Mouse (Mus musculus) liver, embryonic 11.5 days (tissue): ENCODE measurements at regions not wholly inside any gene's neighbourhood (a gene's known extent, or its start where the extent isn't known, plus 50 kb on each side); places are given as distances from the start of the nearest gene placed in this dataset.
"Not testable (repeated sequence)": the region's sequence is repeated elsewhere in the genome, so short reads cannot be mapped to it uniquely, and the experiment has no call there.

Experiments
- ATAC-seq: fragments of 200-750 bp; cut with Nextera tagmentation; replicated peaks from 2 replicates; pipeline ENCODE4 v1.8.0; 2017; ENCODE audit warnings: moderate number of reproducible peaks, mild to moderate bottlenecking, moderate TSS enrichment, moderate library complexity; ENCODE audit not compliant: low FRiP score
- DNase-seq: peaks from one replicate; pipeline ENCODE4 v3.0.0-alpha.2; 2017; ENCODE audit warnings: low spot score
- H3K27ac ChIP-seq: fragments of 300-500 bp; sonication (generic); 2 replicates; pipeline ENCODE4 v1.5.1; 2014; ENCODE audit warnings: mild to moderate bottlenecking, low read depth, low read length, control low read depth
- H3K27me3 ChIP-seq: fragments of 300-500 bp; sonication (generic); replicated peaks from 2 replicates; pipeline ENCODE4 v1.6.1; 2014; ENCODE audit warnings: low read length, mixed read lengths; ENCODE audit not compliant: control insufficient read depth, insufficient read depth
- H3K36me3 ChIP-seq: fragments of 300-500 bp; sonication (generic); 2 replicates; pipeline ENCODE4 v1.6.1; 2014; ENCODE audit warnings: mild to moderate bottlenecking, low read length, moderate library complexity, mixed read lengths; ENCODE audit not compliant: control insufficient read depth, insufficient read depth
- H3K4me1 ChIP-seq: fragments of 300-500 bp; sonication (generic); replicated peaks from 2 replicates; pipeline ENCODE4 v1.6.1; 2014; ENCODE audit warnings: low read length, mixed read lengths; ENCODE audit not compliant: control insufficient read depth, insufficient read depth
- H3K4me2 ChIP-seq: fragments of 300-500 bp; sonication (generic); 2 replicates; pipeline ENCODE4 v1.6.1; 2014; ENCODE audit warnings: mild to moderate bottlenecking, control low read depth, moderate library complexity
- H3K4me3 ChIP-seq: fragments of 300-500 bp; sonication (generic); 2 replicates; pipeline ENCODE4 v1.5.1; 2014; ENCODE audit warnings: low read depth, low read length, control low read depth
- H3K9ac ChIP-seq: fragments of 300-500 bp; sonication (generic); 2 replicates; pipeline ENCODE4 v1.6.1; 2014; ENCODE audit warnings: low read depth, low read length, control low read depth
- H3K9me3 ChIP-seq: fragments of 300-500 bp; sonication (generic); 2 replicates; pipeline ENCODE4 v1.6.1; 2016; ENCODE audit warnings: low read length, inconsistent platforms, mixed read lengths; ENCODE audit not compliant: control insufficient read depth
- WGBS: fragments of 180-500 bp; shearing (Covaris S2); extraction: QIAGEN DNeasy Blood & Tissue Kit; methylation state at CpG from one replicate; pipeline ENCODE4 v1.1.7; 2014; 5-methylcytosine and 5-hydroxymethylcytosine counted together

DNA sequence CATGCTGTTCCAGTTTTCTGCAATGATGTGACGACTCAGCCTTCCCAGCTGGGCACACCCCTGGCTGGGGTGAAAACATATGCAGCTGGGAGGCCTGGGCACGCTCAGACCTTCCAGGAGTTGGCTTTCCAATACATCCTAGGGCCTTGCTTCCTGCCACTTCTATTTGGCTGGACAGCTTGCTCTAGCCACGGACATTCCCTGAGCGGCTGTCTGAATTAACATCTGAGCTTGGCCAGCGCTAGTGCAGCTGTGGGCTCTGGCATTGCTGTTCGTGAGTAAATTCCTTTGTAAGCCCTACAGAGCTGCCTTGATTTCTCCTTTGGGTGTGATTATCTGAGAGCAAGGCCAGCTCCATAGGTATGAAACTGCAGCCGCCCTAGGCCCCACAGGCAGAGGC, 78.2 kb upstream of the Tcf12 start:
- Histone ChIP-seq H3K9me3 (no peaks in the 10 kb centered on the region), H3K27ac (no peak overlapping the region), H3K36me3 (no peaks in the 10 kb centered on the region), H3K4me2 (no peak overlapping the region), H3K9ac (no peak overlapping the region), H3K27me3 (no peaks in the 10 kb centered on the region), H3K4me1 (no peaks in the 10 kb centered on the region), H3K4me3 (no peak overlapping the region)
- ATAC-seq (no peak), DNase-seq (no peak)
- 80% methylated on average over 7 of the region's 7 CpGs for WGBS

DNA sequence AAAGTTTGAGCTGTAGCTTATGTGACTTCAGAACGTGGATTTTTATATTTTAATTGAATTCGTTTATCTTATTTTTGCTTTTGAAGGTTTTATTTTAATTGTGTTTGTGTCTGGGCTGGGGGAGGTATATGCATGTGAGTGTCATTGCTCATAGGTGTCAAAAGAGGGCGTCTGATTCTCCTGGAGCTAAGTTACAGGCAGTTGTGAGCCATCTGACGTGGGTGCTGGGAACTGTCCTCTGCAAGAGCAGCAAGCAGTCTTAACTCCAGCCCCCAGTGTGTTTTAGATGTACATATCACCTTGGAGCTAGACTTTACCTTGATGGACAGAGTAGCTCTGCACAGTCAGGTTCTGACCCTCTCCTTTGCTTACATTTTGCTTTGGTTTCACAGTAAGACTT, 79.0 kb upstream of the Tcf12 start:
- H3K36me3 ChIP-seq, result no peaks in the 10 kb centered on the region
- no peaks in the 10 kb centered on the region for H3K27me3 ChIP-seq
- H3K4me1 ChIP-seq, result no peaks in the 10 kb centered on the region
- DNase-seq (no peak), ATAC-seq (no peak)
- no peaks in the 10 kb centered on the region for H3K9me3 ChIP-seq
- no peak overlapping the region for H3K4me3 ChIP-seq
- H3K9ac ChIP-seq, result no peak overlapping the region
- 79% methylated on average over 4 of the region's 4 CpGs for WGBS
- no peak overlapping the region for H3K4me2 ChIP-seq
- H3K27ac ChIP-seq, result no peak overlapping the region

DNA sequence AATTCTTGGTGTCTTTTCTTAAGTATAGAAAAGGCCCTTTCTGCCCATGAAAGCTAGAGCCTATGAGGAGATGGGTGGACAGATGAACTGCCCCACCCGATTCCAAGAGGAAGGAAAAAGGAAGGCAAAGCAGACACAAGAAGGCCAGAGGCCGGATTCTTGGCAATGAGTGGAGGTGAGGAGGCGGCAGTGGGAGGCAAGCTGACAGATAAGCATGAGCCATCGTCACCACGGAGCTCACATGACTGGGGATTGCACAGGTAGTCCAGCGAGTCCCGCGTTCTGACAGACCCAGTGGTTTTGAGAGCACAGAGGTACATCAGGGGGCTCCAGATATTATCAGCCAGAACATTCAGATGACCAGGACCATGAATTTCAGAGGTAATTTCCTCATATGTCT, 79.4 kb upstream of the Tcf12 start:
- no peak for ATAC-seq
- WGBS, result 80% methylated on average over 8 of the region's 8 CpGs
- Histone ChIP-seq H3K4me1 (no peaks in the 10 kb centered on the region), H3K27ac (no peak overlapping the region), H3K27me3 (no peaks in the 10 kb centered on the region), H3K4me2 (no peak overlapping the region), H3K36me3 (no peaks in the 10 kb centered on the region), H3K9me3 (no peaks in the 10 kb centered on the region), H3K9ac (no peak overlapping the region), H3K4me3 (no peak overlapping the region)
- DNase-seq, result no peak

GRCm38 (mm10) chr9:72192051-72192952, 80.6 kb upstream of the Tcf12 start:
- no peak overlapping the region for H3K9ac ChIP-seq
- no peak overlapping the region for H3K27ac ChIP-seq
- no peaks in the 10 kb centered on the region for H3K27me3 ChIP-seq
- no peak for ATAC-seq
- no peak overlapping the region for H3K4me3 ChIP-seq
- H3K9me3 ChIP-seq, result no peaks in the 10 kb centered on the region
- WGBS, result 52% methylated on average over 8 of the region's 8 CpGs
- H3K4me2 ChIP-seq, result no peak overlapping the region
- no peak for DNase-seq
- H3K4me1 ChIP-seq, result no peaks in the 10 kb centered on the region
- H3K36me3 ChIP-seq, result no peaks in the 10 kb centered on the region

- DNase-seq, H3K4me3 ChIP-seq, H3K9me3 ChIP-seq, H3K4me2 ChIP-seq, H3K27me3 ChIP-seq, H3K27ac ChIP-seq, ATAC-seq, H3K9ac ChIP-seq, H3K36me3 ChIP-seq, H3K4me1 ChIP-seq: not testable (repeated sequence)
- WGBS, result 69% methylated on average over 1 of the region's 1 CpGs
Observed at GRCm38 (mm10) chr9:72192953-72193337, 81.3 kb upstream of the Tcf12 start.

GRCm38 (mm10) chr9:72195348-72195747, 79.3 kb upstream of the Zfp280d start:
- no peak overlapping the region for H3K27ac ChIP-seq
- 71% methylated on average over 3 of the region's 3 CpGs for WGBS
- no peak for ATAC-seq
- H3K4me3 ChIP-seq, result no peak overlapping the region
- no peak for DNase-seq
- no peaks in the 10 kb centered on the region for H3K4me1 ChIP-seq
- no peak overlapping the region for H3K9ac ChIP-seq
- H3K4me2 ChIP-seq, result no peak overlapping the region
- no peaks in the 10 kb centered on the region for H3K9me3 ChIP-seq
- no peaks in the 10 kb centered on the region for H3K27me3 ChIP-seq
- H3K36me3 ChIP-seq, result no peaks in the 10 kb centered on the region

DNA sequence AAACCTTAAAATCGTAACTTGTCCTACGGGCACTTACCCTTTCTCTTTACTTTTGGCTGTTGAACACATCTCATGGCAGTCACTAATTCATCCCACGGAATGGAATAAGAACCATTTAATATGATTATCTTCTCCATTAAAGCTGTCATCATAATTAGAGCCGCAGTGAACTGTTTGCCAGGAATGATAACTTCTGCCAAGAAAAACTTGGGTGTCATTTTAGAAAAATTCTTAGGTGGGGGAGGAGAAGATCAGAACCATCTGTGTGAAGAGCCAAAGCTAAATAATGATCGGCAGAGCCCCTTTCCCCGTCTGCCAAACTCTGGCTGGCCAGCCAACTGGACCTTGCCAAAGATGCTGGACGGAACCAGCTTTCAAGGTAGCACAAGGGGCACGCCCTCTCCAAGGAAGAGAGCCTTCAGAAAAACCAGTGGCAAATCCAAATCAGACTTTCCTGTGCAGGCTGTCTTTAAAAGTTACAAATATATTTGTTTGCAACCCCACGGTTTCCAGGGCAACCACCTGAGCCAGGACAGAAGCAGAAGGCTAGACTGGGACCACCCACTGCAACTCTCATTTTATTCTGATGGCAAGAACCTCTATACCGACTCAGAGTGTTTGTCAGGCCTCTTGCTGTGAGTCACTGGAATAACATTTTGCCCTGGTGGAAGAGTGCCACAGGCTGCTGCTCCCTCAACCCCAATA, 77.9 kb upstream of the Zfp280d start:
- H3K27ac ChIP-seq, result no peak overlapping the region
- no peak overlapping the region for H3K4me3 ChIP-seq
- DNase-seq (no peak), ATAC-seq (no peak)
- H3K4me1 ChIP-seq, result no peaks in the 10 kb centered on the region
- no peaks in the 10 kb centered on the region for H3K9me3 ChIP-seq
- H3K4me2 ChIP-seq, result no peak overlapping the region
- no peak overlapping the region for H3K9ac ChIP-seq
- WGBS, result 76% methylated on average over 10 of the region's 10 CpGs
- no peaks in the 10 kb centered on the region for H3K27me3 ChIP-seq
- H3K36me3 ChIP-seq, result no peaks in the 10 kb centered on the region

- ATAC-seq (no peak), DNase-seq (no peak)
- Histone ChIP-seq H3K9ac (no peak overlapping the region), H3K4me3 (no peak overlapping the region), H3K4me2 (no peak overlapping the region), H3K27ac (no peak overlapping the region), H3K4me1 (no peaks in the 10 kb centered on the region), H3K9me3 (no peaks in the 10 kb centered on the region), H3K27me3 (no peaks in the 10 kb centered on the region), H3K36me3 (no peaks in the 10 kb centered on the region)
- 80% methylated on average over 11 of the region's 11 CpGs for WGBS
Observed at GRCm38 (mm10) chr9:72197331-72197732, 77.3 kb upstream of the Zfp280d start.

GRCm38 (mm10) chr9:72198976-72199375, 75.7 kb upstream of the Zfp280d start:
- Histone ChIP-seq H3K4me3 (no peak overlapping the region), H3K36me3 (no peaks in the 10 kb centered on the region), H3K4me2 (no peak overlapping the region), H3K4me1 (no peaks in the 10 kb centered on the region), H3K9ac (no peak overlapping the region), H3K9me3 (no peaks in the 10 kb centered on the region), H3K27ac (no peak overlapping the region), H3K27me3 (no peaks in the 10 kb centered on the region)
- ATAC-seq (no peak), DNase-seq (no peak)
- 92% methylated on average over 5 of the region's 5 CpGs for WGBS
